Mouse (Mus musculus): Measurements from ENCODE around the gene Pkn2. TPM values are rescaled to one million over a fixed set of nuclear protein-coding genes. Genes with fewer than 3 reads are reported as not detected.

Gene Pkn2
- total RNA-seq, 2 experiments from 2014 or later: 42.7 to 44.5 TPM

GRCm38 (mm10) chr3:142839961-142840360 lies 41.8 kb downstream of the Pkn2 start:
- intact Hi-C loops (cut with DNase I): no loop called here
- DNase-seq: no peak

GRCm38 (mm10) chr3:142834761-142835160 lies 47.0 kb downstream of the Pkn2 start:
- DNase-seq: no peak
- intact Hi-C loops (cut with DNase I): no loop called here

GRCm38 (mm10) chr3:142834024-142834423 lies 47.8 kb downstream of the Pkn2 start:
- intact Hi-C loops (cut with DNase I): no loop called here
- DNase-seq: no peak

GRCm38 (mm10) chr3:142832910-142833309 lies 48.9 kb downstream of the Pkn2 start:
- intact Hi-C loops (cut with DNase I): no loop called here
- no peak for DNase-seq

GRCm38 (mm10) chr3:142826449-142827146 lies 55.2 kb downstream of the Pkn2 start:
- DNase-seq: no peak
- intact Hi-C loops (cut with DNase I): no loop called here

- DNase-seq: no peak
- intact Hi-C loops (cut with DNase I): no loop called here
Observed at GRCm38 (mm10) chr3:142823606-142824005, 58.2 kb downstream of the Pkn2 start.

GRCm38 (mm10) chr3:142817506-142817905 lies 64.3 kb downstream of the Pkn2 start:
- DNase-seq: no peak
- intact Hi-C loops (cut with DNase I): no loop called here

GRCm38 (mm10) chr3:142811582-142811981 lies 70.2 kb downstream of the Pkn2 start:
- intact Hi-C loops (cut with DNase I): no loop called here
- no peak for DNase-seq

GRCm38 (mm10) chr3:142795587-142795986 lies 86.2 kb downstream of the Pkn2 start:
- intact Hi-C loops (cut with DNase I): no loop called here
- no peak for DNase-seq

- no peak for DNase-seq
- intact Hi-C loops (cut with DNase I): no loop called here
Observed at GRCm38 (mm10) chr3:142786423-142787072, 95.3 kb downstream of the Pkn2 start.

- DNase-seq: no peak
Observed at GRCm38 (mm10) chr3:142777227-142777626, 104.6 kb downstream of the Pkn2 start.

GRCm38 (mm10) chr3:142773538-142774191 lies 108.1 kb downstream of the Pkn2 start:
- intact Hi-C loops (cut with DNase I): no loop called here

More at GRCm38 (mm10) chr3:142777227-142777626, 104.6 kb downstream of the Pkn2 start:
- intact Hi-C loops (cut with DNase I): no loop called here

GRCm38 (mm10) chr3:142770518-142770917 lies 111.3 kb downstream of the Pkn2 start:
- intact Hi-C loops (cut with DNase I): no loop called here
- DNase-seq: no peak

More at GRCm38 (mm10) chr3:142773538-142774191, 108.1 kb downstream of the Pkn2 start:
- DNase-seq: no peak

- intact Hi-C loops (cut with DNase I): no loop called here
- DNase-seq: no peak
Observed at GRCm38 (mm10) chr3:142768498-142768897, 113.3 kb downstream of the Pkn2 start.

GRCm38 (mm10) chr3:142765778-142766165 lies 116.0 kb downstream of the Pkn2 start:
- DNase-seq: no peak
- intact Hi-C loops (cut with DNase I): no loop called here

GRCm38 (mm10) chr3:142764995-142765777 lies 116.6 kb downstream of the Pkn2 start, which contains the start of gene Gtf2b:
Gene Gtf2b (plus strand): TSS chr3:142765045.
- intact Hi-C loops (cut with DNase I): no loop called here
- DNase-seq: peak; percentile 88 to 90

- DNase-seq: no peak
- intact Hi-C loops (cut with DNase I): no loop called here
Observed at GRCm38 (mm10) chr3:142760356-142760755, 121.4 kb downstream of the Pkn2 start.

GRCm38 (mm10) chr3:142758593-142758992 lies 123.2 kb downstream of the Pkn2 start:
- intact Hi-C loops (cut with DNase I): no loop called here
- DNase-seq: no peak

- intact Hi-C loops (cut with DNase I): no loop called here
- no peak for DNase-seq
Observed at GRCm38 (mm10) chr3:142757841-142758240, 124.0 kb downstream of the Pkn2 start.

GRCm38 (mm10) chr3:142755132-142755867 lies 126.5 kb downstream of the Pkn2 start:
- intact Hi-C loops (cut with DNase I): no loop called here
- DNase-seq: no peak

Measured in gastrocnemius, postnatal 36 days (tissue).